Mouse (Mus musculus): ENCODE data around the gene Stpg1.

Gene Stpg1

DNA sequence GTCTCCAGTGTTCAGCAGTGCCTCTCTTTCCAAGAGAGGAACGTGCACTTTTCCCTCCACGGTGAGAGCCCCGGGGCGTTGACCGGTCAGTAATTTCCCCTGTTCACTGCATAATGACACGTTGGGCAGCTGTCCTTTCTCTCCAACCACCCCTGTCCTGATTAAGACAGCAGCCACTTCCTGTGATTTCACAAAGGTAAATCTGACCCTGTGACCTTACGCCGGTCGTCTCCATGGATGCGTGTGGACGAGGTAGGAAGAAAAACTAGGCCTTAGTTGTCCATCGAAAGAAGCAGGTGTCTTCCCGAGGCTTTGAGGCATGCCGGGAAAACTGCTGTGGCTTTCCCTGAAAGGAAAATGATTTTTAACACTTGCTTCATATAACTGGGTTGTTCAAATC, 20.3 kb downstream of the Stpg1 start:
- no peak for DNase-seq

DNA sequence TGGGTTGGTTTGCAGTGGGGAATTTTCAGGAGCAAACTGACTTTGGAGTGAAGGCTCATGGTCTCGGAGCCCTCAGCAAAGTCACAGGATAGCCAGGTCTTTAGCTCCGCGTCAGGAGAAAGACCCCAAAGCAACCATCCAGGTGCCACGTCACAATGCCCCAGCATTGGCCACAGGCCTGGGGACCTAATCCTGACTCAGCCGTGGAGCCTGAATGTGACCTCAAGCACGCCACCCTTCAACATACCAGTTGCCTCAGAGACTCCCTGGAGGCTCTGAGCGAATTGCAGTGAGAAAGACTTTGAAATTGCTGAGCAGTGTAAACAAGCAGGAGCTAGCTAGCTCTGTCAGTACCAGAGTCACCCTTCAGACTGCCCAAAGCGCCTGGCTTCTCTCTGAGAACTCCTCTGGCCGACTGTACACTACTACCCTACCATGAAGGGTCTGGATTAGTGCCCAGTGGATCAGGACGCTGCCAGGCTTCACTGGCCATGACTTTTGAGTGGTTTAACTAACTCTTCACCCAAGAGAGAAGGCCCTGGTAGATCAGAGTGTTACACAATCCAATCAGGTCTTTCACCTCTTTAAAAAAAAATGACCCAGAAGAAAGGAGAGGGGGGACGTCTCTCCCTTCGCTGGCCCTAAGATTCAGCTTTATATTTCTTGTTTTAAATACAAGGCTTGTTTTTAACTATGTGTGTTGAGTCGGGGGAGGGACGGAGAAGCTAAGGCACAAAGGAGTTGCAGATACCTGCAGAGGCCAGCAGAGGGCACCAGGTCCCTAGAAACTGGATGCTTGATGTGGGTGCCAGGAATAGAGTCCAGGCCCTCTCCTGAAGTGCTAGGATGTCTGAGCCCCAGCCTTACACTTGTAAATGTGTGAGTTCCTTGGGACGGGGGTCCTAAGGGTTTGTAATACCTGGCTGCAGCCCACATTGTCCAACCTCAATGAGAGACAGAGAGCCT, 22.0 kb downstream of the Stpg1 start:
- peak; percentile 73 for DNase-seq

DNA sequence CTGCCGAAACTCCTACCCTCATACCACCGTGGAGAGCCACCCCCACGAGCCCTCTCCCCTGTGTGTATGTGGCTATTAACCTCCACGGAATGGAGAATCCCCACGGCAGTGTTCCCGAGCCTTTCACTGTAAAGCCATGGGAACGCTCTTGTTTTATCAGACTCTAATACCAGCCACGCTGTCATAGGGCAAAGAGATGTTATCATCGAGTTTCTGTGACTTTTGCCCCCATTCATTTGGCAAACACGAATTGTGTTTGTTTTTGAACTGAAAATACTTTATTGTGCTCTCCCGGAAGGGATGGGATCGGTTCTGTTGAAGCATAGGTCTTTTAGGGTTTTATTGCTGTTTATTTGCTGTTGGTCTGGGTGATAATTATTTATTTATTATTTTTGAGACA, 23.5 kb downstream of the Stpg1 start:
- no peak for DNase-seq

DNA sequence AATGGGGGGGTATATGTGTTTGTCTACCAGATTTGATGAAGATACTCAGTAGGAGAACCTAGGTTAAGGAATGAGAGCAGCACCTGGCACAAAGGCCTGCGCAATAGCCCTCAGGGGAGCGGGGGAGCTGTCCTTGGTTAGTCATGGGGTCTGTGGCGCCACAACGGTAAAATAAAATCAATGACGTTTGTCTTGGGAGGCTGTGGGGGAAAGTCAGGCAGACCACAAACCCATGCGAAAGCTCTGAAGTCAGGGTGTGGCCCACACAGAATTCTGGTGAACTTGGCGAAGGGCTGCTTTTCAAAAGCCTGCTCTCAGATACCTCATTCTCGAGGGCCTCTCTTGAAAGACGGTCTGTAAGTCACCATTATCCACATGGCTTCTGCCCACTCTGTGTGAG, 25.8 kb downstream of the Stpg1 start:
- DNase-seq: no peak

DNA sequence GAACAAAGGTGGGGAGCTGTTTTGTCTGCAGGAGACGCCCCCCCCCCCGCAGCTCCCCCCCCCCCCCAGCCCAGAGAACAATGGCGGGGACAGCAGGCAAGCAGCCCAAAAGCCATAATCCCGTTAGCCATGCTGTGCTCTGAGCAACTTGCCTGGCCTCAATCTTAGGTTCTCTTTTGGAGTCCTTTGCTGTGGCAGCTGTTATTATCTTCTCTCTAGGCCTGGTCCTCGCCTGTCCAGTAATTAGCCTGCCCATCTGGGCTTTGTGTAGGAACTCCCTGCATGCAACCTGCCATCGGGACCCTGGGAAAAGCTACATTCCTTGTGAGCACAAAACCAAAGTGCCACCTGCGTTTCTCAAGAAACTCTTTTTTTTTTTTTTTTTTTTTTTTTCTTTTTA, 29.3 kb downstream of the Stpg1 start:
- DNase-seq: no peak

DNA sequence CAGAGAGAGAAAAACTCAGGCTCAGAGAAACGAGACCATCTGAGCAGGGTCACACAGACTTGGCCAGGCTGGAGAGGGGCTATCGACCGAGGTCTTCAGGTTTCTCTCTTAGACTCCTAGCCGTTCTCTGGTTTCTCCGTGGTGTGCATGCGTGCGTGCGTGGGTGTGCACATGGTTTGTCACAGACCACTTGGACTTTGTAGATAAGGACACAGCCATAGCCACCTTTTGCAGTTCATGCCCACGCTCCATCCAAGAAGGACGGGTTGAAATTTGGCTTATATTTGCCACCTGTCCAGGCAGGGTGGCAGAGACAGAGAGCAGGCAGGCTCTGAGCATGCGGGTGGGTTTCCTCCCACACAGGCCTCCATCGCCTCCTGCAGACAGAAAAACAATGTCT, 30.5 kb downstream of the Stpg1 start:
- no peak for DNase-seq

DNA sequence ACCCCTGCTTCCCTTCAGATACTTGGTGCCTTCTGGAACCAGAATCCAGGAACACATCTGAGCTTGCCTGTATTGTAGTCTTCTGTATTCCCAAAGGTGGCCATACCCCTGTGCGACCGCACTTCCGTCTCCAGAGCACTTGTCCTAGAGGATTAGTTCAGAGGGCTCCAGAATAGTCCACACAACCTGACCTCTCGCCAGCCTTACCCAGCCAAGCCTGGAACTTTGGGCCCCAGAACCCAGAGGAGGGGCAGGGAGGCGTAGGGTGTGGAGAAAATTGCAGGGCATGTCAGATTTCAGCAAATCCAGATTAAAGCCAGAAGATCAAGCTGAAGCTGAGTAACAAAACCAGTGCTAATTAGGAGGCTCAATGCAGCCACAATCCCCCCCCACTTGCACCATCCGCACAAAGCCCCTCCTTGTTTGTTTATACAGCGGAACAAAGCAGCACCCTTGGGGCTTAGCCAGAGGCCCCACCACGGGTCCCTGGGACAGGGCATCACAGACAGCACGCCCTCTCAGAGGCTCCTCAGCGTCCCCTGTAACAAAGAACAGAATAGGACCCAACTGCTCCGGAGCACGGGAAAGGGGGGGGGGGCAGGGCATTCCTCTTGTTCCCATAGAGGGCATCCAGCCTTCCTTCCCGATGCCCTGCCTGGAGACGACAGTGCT, 31.6 kb downstream of the Stpg1 start:
- no peak for DNase-seq

DNA sequence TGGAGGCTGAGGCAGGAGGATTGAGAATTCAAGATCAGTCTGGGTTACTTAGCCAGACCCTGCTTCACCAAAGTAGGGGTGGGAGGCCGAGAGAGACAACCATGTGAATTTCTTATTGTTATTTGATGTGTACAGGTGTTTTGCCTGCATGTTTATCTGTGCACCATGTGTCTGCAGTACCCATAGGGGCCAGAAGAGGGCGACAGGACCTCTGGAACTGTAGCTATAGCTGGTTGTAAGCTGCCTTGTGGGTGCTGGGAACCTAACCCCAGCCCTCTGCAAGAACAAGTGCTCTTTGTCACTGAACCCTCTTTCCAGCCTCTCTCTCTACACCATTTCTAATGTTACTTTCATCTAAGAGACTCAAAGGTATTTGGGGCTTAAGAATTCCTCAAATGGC, 35.7 kb downstream of the Stpg1 start:
- no peak for DNase-seq

DNA sequence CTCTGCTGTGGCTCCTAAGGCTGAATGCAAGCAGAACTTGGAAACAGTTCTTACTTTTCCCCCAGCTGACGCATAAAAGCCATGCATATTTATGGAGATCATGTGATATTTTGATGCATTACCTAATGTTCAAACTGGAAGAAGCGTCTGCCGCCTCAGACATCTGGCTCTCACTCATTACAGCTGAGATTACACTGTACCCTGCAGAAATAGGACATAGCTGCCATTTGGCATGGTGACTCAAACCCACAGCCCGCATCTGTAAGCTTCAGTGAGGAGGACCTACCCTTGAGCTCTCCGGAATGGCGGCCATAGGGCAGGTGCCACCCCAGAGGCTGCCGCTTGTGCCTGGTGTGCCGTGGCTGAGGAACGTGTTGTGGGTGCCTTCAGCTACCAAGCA, 36.6 kb downstream of the Stpg1 start:
- DNase-seq: no peak

DNA sequence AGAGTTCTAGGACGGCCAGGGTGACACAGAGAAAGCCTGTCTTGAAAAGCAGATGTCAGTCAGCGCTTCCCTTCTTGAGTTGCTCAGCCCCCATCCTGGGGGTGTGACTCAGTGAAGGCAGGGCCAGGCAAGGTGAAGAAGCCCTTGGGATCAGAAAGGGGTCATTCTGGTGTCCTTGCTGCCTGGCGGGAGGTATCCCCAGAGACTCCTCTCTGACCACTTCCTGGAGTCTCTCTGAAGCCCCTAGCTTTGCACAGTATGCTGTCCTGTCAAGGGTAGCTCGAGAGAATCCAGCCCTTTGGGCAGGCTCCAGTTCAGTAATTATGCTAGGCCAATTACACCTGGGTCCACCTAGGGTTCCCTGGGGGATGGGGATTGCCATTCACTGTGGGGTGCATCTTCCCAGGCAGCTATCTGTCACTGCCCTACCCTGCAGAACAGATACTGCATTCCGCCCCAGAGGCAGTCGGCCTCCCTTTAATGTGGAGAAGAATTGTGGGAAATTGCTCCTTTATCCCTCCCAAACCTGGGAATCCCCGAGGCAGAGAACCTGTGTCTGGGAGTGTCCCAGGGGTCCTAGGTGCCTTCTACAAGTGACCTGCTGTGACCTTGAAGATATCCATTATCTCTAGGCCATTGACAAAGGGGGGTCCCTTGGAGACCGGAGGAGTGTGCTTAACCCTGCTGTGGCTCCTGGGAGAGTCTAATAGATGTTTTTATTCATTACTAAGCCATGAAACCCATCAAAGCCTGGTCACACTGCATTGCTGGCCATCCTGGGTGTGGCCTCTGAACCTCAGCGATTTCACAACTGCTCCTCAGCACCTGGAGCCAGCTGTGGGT, 37.4 kb downstream of the Stpg1 start:
- no peak for DNase-seq

DNA sequence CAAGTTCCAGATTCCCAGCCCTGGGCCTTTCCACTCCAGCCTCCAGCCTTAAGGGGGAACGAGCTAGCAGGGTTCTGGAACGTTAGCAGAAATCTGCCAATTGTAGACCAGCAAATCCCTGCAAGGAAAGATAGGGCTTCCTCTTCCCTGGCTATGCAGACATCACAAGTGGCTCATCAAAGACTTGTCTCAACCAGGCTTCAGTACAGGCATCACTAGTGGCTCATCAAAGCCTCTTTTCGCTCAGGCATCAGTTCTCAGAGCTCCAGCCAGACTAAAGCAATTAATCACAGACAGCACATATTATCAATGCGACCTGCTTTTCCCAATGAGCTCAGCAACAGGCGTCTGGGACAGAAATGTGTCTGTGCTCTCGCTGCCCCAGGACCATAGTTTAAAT, 38.4 kb downstream of the Stpg1 start:
- no peak for DNase-seq

DNA sequence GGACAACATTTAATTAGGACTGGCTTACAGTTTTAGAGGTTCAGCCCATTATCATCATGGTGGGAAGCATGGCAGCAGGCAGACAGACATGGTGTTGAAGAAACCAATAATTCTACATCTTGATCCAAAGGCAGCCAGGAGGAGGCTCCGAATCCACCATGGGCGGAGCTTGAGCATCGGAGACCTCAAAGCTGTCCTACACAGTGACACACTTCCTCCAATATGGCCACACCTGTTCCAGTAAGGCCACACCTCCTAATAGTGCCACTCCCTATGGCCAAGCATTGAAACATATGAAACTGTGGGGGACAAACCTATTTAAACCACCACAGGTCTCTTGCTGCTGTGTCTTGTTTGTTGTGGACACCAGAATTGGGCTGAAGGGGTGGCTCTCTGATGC, 40.4 kb downstream of the Stpg1 start:
- no peak for DNase-seq

DNA sequence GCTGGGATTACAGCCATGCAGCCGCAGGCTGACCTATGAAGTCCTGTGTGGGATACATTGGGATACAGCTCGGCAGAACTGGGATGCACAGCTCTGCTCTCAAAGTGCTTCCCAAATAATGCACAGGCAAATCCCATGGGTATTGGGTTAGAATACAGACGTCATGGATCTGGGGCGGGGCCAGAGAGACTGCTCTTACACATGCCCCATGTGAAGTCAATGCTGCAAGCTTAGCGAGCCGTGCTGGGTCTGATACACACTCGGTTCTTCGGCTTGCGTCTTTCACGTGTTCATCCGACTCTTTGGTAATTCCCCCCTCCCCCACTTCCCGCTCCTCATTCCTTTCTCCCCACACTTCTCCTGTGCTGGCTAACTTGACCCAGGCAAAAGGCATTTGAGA, 44.5 kb downstream of the Stpg1 start:
- no peak for DNase-seq

DNA sequence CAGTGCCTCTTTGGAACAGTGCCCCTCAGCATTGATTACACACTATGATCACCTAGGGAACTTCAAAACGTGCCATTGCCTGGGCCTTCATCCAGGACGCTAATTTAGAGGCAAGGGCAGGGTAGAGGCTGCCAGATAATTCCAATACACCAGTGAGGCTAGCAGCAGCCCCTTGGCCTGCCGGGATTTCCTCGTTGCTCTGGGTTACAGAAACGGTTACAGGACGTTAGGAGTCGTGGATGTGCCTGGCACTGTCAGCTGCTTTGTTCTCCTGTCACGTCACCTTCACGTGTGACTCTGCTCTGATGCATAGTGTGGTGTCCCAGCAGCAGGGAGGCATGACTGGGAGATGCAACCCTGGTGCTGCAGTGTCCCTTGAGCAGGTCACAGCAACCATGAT, 45.5 kb downstream of the Stpg1 start:
- DNase-seq: no peak

DNA sequence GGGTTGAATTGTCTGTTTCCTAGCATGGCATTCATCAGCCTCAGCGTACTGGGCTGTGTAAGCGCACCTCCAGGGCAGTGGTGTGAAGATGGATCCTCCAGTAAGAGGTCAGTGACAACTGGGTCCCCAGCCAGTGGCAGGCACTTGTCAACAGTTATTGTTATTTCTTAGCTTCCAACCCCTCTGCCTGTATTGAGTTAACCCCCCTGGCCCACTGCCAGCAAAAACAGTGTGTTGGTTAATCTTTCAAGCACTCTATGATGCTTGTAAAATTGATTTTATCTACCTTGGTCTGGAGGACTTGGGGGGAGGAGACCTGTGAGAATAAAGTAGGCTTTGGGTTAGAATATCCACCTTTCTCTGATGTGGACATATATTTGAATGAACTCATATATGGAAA, 49.7 kb downstream of the Stpg1 start:
- no peak for DNase-seq

DNA sequence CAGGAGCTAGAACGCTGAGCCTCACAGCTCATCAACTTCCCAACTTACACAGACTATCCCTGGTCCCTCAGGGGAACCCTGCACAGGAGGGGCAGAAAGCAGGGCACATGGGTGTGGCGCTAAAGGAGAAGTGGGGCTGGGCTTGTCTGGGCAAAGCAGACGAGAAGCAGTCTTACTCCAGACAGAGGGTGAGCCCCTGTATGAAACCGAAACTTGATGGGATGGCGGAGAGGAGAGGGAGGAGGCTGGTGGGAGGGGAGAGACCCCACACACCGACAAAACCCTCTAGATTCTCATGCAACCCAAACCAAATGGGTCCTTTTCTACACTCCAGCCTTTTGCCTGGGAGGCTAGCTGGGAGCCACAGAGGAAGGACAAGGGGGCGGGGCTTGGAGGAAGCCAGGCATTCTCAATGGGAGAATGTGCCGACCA, 50.5 kb downstream of the Stpg1 start:
- DNase-seq: peak; percentile 52

DNA sequence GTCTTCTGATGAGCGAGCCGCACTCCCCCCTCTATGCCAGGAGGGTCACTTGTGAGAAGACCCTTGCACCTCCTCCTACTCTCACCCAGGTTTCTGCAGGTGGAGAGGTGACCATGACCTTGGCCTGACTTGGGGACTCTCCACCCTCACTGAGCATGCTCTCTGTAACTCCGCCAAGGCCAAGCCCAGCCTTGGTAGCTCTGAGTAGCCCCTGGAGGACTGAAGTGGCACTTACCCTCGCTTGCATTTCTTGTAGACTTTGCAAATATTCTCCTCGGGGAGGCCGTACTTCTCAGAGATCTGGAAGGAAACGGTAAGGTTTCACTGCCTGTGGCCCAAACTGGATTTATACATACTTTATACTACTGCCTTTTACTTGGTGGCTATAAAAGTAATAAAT, 51.4 kb downstream of the Stpg1 start:
- DNase-seq: peak; percentile 74

DNA sequence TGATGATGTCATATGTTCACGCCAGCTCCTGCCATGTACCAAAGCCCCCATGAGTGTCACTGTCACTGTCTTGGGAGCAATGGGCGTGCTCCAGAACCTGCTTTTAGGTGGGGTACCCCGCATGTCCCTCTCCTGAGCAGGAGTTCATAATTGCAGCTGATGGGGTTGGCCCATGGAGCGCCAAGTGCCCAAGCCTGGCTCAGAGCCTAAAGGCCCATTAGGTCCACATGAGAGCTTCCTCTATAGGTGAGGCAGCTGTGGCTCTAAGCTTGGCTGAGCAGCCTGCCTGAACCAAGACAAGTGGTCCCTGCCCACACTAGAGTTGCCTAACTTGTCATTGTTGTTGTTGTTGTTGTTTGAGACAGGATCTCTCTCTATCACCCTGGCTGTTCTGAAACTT, 52.2 kb downstream of the Stpg1 start:
- no peak for DNase-seq

DNA sequence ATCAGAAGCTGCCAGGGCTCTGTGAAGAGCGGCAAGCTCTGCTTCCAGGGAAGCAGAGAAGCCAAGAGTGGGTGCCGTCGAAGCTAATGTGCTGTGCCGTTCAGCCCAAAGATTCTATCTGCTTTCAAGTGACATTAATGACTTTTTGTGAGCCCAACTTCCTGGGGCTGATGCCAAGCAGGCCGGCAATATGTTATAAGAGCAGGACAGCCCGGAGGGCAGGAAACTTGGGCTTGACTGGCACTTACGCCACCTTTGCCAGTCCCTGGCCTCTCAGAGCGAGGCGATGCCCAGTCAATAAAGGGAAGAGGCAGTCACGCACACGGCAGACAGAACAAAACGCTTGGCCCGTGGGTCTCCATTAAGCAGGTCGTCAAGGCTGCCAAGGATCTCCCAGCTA, 53.0 kb downstream of the Stpg1 start:
- DNase-seq: peak; percentile 36

DNA sequence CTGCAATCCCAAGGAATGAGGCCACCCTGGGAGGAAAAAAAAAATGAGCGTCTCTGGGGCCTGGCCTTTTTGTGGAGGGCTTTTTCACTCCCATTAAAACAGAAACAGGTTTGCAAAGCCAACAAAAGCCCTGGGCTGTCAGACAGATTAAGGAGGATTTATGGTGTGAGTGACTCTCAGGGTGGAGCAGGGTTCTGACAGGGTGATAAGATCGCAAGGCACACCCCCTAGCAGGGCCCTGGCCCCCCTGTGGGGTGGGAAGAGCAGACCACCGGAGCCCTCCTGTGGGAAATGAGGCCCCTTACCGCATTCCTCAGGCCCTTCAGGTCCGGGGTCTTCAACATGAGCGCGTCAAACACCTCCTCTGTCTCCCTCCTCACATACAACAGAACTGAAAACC, 53.5 kb downstream of the Stpg1 start:
- no peak for DNase-seq

DNA sequence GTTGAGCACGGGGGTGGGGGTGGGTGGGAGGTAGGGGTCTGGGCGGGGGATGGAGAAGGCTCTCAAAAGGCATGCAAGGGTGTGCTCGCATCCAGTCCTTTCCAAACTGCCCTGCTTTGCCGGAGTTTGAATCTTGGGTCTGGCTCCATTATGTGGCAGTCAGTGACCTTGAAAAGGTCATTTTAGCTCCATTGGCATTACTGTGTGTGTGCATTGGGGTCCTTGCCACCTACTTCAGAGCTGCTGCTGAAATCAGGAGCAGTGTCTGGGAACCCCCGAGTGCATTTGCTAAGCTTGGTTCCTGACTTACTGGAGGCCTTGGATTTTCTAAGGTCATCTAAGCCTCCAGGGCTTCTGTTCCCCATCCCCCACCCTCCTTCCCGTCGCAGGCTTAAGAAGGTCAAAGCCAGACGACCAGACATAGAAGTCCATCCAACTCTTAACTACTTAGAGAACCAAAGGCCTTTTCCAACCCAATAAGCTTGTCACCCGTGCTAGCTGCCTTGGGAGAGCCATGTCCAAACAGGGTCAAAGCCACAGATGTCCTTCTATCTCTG, 54.0 kb downstream of the Stpg1 start:
- no peak for DNase-seq

DNA sequence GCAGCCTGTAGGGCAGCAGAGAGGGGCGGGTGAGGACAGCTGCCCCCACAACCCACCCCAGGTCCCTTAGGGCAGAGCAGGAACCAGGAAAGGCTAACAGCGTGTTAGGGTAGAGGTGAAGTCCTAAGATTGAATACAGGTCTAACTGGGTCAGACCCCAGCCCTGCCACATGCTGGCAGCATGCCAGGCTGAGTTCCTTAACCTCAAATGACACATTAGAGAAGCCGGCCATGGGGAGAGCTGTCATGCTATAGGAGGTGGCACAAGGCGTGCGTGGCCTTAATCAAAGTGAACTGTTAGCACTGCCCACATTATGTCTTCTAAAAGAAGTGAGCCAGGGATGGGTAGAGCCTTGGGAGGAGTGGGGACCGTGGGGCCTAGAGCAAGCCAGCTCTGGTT, 54.7 kb downstream of the Stpg1 start:
- no peak for DNase-seq

DNA sequence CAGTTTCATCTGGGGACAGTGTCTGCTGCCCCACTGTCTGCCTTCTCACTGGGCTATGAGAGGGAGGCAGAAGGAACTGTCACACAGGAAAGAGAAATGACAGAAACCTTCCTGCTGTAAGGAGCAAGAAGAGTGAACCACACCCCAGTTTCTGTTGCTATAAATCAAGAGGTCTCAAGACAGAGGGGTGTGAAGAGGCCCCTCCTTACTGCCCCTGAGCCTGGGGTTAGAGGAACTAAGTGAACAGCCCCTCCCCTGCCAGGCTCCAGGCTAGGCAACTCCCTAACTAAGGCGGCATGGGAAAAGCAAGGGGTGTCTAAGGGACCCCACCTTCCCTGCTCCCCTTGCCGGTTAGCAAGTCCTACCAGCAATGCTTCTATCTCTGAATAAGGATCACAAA, 69.2 kb downstream of the Stpg1 start:
- no peak for DNase-seq

Data from lung, postnatal 10 days (tissue).